Mouse (Mus musculus): Measurements from ENCODE around the gene Myl4. TPM values are rescaled to one million over a fixed set of nuclear protein-coding genes. Genes with fewer than 3 reads are reported as not detected.
"Not testable (repeated sequence)": the region's sequence is repeated elsewhere in the genome, so short reads cannot be mapped to it uniquely, and the experiment has no call there.

Myl4 gene
- polyA plus RNA-seq, 1 experiment from 2014 or later, result 1.1 TPM

- WGBS, result 82% methylated on average over 4 of the region's 4 CpGs
- no peak for DNase-seq (ENCODE audit: low spot score)
- Histone ChIP-seq H3K27ac (replicated peaks) (no peak overlapping the region), H3K36me3 (replicated peaks) (no peaks in the 10 kb centered on the region), H3K4me1 (peaks cover 5% of the 10 kb centered on the region; the same call in 1 of the 2 replicates), H3K4me3 (no peak overlapping the region), H3K27me3 (replicated peaks; ENCODE audit: low read depth, poor library complexity, severe bottlenecking) (no peaks in the 10 kb centered on the region), H3K9me3 (no peaks in the 10 kb centered on the region)
Observed at GRCm38 (mm10) chr11:104558065-104558464, 7.6 kb downstream of the Myl4 start.

GRCm38 (mm10) chr11:104558651-104559403 is 8.4 kb downstream of the Myl4 start:
- H3K36me3 ChIP-seq (replicated peaks), result no peaks in the 10 kb centered on the region
- no peaks in the 10 kb centered on the region for H3K9me3 ChIP-seq
- no peak for DNase-seq (ENCODE audit: low spot score)
- no peaks in the 10 kb centered on the region for H3K27me3 ChIP-seq (replicated peaks; ENCODE audit: low read depth, poor library complexity, severe bottlenecking)
- peaks cover 5% of the 10 kb centered on the region; the same call in 1 of the 2 replicates for H3K4me1 ChIP-seq
- WGBS, result 73% methylated on average over 4 of the region's 4 CpGs
- no peak overlapping the region for H3K4me3 ChIP-seq
- no peak overlapping the region for H3K27ac ChIP-seq (replicated peaks)

DNA sequence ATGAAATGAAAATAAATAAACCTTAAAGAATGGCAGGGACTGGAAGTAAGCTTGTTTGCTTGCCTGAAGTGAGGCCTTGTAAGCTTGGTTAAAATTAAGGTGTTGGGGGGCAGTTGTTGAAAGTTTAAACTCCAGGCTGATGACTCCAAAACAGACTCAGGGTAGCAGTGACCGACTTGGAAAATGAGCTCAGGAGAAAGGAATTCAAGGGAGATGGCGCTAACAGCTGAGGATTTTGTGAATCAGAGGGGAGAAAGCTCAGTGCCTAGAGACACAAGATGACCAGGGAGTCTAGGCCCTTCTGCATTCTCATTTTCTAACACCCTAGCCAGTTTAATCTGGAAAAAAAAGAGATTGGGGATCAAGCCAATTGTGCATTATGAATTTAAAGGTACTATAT is 10.5 kb downstream of the Myl4 start:
- Histone ChIP-seq H3K4me3 (no peak overlapping the region), H3K27ac (replicated peaks) (no peak overlapping the region), H3K36me3 (replicated peaks) (no peaks in the 10 kb centered on the region), H3K9me3 (no peaks in the 10 kb centered on the region), H3K27me3 (replicated peaks; ENCODE audit: low read depth, poor library complexity, severe bottlenecking) (no peaks in the 10 kb centered on the region), H3K4me1 (peaks cover 5% of the 10 kb centered on the region; the same call in 1 of the 2 replicates)
- DNase-seq (ENCODE audit: low spot score), result no peak
- 59% methylated on average over 2 of the region's 2 CpGs for WGBS

- Histone ChIP-seq H3K9me3 (no peaks in the 10 kb centered on the region), H3K4me1 (peaks cover 2% of the 10 kb centered on the region; the same call in 1 of the 2 replicates), H3K27ac (replicated peaks) (no peak overlapping the region), H3K27me3 (replicated peaks; ENCODE audit: low read depth, poor library complexity, severe bottlenecking) (0 out of 2 replicates have a peak, but pooled peaks cover 5% of the 10 kb centered on the region), H3K4me3 (no peak overlapping the region), H3K36me3 (replicated peaks) (no peaks in the 10 kb centered on the region)
- 76% methylated on average over 1 of the region's 1 CpGs for WGBS
- DNase-seq (ENCODE audit: low spot score), result no peak
Observed at GRCm38 (mm10) chr11:104563496-104563895, 13.0 kb downstream of the Myl4 start.

DNA sequence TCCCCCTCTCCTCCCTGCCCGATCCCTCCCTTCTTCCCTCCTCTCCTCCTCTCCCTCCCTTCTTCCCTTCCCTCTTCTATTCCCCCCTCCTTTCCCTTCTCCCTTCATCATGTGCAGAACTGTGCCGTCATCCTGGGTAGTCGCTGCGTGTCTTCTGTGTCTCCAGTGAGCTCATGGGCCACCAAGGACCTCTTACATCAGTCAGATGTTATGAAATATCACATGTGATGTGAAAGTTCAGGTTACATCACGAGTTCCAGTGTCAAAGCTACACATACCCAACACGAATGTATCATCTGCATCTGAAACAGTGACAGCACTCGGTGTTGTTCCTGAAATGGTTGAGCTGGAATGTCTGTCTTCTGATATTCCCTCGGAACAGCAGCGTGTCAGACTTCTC is 14.7 kb downstream of the Myl4 start:
- Histone ChIP-seq H3K27me3 (replicated peaks; ENCODE audit: low read depth, poor library complexity, severe bottlenecking) (peaks cover 5% of the 10 kb centered on the region; the same call in 1 of the 2 replicates), H3K36me3 (replicated peaks) (no peaks in the 10 kb centered on the region), H3K9me3 (0 out of 2 replicates have a peak, but pooled peaks cover 5% of the 10 kb centered on the region), H3K27ac (replicated peaks) (no peak overlapping the region), H3K4me1 (no peaks in the 10 kb centered on the region), H3K4me3 (no peak overlapping the region)
- no peak for DNase-seq (ENCODE audit: low spot score)
- 86% methylated on average over 9 of the region's 9 CpGs for WGBS

DNA sequence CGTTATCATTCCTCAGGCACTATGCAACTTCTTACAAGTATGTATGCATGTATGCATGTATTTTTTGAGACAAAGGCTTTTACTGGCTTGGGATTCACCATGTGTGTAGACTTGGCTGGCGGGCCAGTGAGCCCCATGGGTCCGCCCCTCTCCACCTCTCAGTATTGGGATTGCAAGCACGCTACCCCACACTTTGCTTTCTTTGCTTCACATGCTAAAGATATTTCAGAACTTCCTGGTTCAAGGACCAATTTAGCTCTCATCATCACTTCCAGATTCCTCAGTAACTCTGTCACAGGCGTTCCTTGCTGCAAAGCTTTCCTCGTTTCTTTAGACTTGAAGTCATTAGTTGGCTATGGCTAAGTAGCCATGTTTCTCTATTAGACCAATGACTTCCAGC is 15.6 kb downstream of the Myl4 start:
- no peaks in the 10 kb centered on the region for H3K36me3 ChIP-seq (replicated peaks)
- no peaks in the 10 kb centered on the region for H3K4me1 ChIP-seq
- no peak overlapping the region for H3K4me3 ChIP-seq
- DNase-seq (ENCODE audit: low spot score), result no peak
- H3K9me3 ChIP-seq, result 0 out of 2 replicates have a peak, but pooled peaks cover 5% of the 10 kb centered on the region
- WGBS, result 86% methylated on average over 6 of the region's 6 CpGs
- H3K27me3 ChIP-seq (replicated peaks; ENCODE audit: low read depth, poor library complexity, severe bottlenecking), result peaks cover 11% of the 10 kb centered on the region
- H3K27ac ChIP-seq (replicated peaks), result no peak overlapping the region

DNA sequence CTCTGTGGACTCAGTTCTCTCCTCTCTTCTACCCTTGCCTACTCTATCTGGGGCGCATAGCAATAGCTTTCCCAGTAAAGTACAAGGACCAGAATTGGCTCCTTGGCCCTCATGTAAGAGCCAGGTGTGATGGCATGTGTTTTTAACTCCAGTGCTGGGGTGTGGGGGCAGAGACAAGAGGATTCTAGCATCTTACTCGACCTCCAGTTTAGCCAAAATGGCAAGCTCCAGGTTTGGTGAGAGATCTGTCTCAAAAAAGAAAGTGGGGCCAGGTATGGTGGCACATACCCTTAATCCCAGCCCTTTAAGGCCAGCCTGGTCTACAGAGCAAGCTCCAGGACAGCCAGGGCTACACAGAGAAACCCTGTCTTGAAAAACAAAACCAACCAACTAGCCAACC is 16.3 kb downstream of the Myl4 start:
- no peak overlapping the region for H3K27ac ChIP-seq (replicated peaks)
- 0 out of 2 replicates have a peak, but pooled peaks cover 5% of the 10 kb centered on the region for H3K9me3 ChIP-seq
- 82% methylated on average over 2 of the region's 2 CpGs for WGBS
- H3K4me1 ChIP-seq, result peaks cover 4% of the 10 kb centered on the region
- peaks cover 18% of the 10 kb centered on the region for H3K27me3 ChIP-seq (replicated peaks; ENCODE audit: low read depth, poor library complexity, severe bottlenecking)
- H3K36me3 ChIP-seq (replicated peaks), result no peaks in the 10 kb centered on the region
- no peak overlapping the region for H3K4me3 ChIP-seq
- DNase-seq (ENCODE audit: low spot score), result no peak

- H3K27ac ChIP-seq (replicated peaks), result no peak overlapping the region
- H3K9me3 ChIP-seq, result 0 out of 2 replicates have a peak, but pooled peaks cover 5% of the 10 kb centered on the region
- no peak overlapping the region for H3K4me3 ChIP-seq
- peaks cover 28% of the 10 kb centered on the region for H3K27me3 ChIP-seq (replicated peaks; ENCODE audit: low read depth, poor library complexity, severe bottlenecking)
- peaks cover 8% of the 10 kb centered on the region for H3K4me1 ChIP-seq
- 86% methylated on average over 9 of the region's 9 CpGs for WGBS
- no peak for DNase-seq (ENCODE audit: low spot score)
- no peaks in the 10 kb centered on the region for H3K36me3 ChIP-seq (replicated peaks)
Observed at GRCm38 (mm10) chr11:104567736-104568135, 17.3 kb downstream of the Myl4 start.

DNA sequence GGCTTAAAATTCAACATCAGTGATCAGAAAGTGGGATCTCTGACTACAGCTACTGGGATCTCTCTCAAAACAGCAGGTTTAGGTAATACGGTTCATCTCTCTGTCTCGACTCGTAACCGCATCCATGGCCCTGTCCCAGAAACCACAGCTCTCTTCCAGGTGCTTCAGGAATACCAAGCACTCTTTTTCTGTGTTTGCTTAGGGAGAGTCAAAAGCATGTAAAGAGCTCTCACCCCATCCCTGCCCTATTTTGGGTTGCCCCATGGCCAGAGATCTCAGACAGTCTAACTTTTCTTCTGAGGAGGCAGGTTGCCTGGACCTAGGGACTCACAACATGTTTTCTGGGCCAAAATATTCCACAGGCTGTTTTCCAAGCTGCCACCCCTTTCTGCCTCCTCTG is 17.9 kb downstream of the Myl4 start:
- Histone ChIP-seq H3K4me3 (no peak overlapping the region), H3K36me3 (replicated peaks) (no peaks in the 10 kb centered on the region), H3K9me3 (0 out of 2 replicates have a peak, but pooled peaks cover 5% of the 10 kb centered on the region), H3K4me1 (peaks cover 8% of the 10 kb centered on the region), H3K27me3 (replicated peaks; ENCODE audit: low read depth, poor library complexity, severe bottlenecking) (peaks cover 34% of the 10 kb centered on the region), H3K27ac (replicated peaks) (no peak overlapping the region)
- 91% methylated on average over 4 of the region's 4 CpGs for WGBS
- DNase-seq (ENCODE audit: low spot score), result no peak

- peaks cover 36% of the 10 kb centered on the region for H3K27me3 ChIP-seq (replicated peaks; ENCODE audit: low read depth, poor library complexity, severe bottlenecking)
- H3K36me3 ChIP-seq (replicated peaks); H3K4me3 ChIP-seq; H3K27ac ChIP-seq (replicated peaks); H3K4me1 ChIP-seq; DNase-seq (ENCODE audit: low spot score); H3K9me3 ChIP-seq: not testable (repeated sequence)
- 84% methylated on average over 8 of the region's 8 CpGs for WGBS
Observed at GRCm38 (mm10) chr11:104570515-104570914, 20.1 kb downstream of the Myl4 start.

GRCm38 (mm10) chr11:104571373-104571772 is 20.9 kb downstream of the Myl4 start:
- Histone ChIP-seq H3K4me3 (peak overlapping the region; percentile 55), H3K27me3 (replicated peaks; ENCODE audit: low read depth, poor library complexity, severe bottlenecking) (peaks cover 36% of the 10 kb centered on the region), H3K27ac (replicated peaks) (0 out of 2 replicates have a peak overlapping the region, but pooled peaks have one; percentile 14)
- WGBS, result 2% methylated on average over 28 of the region's 28 CpGs
- H3K4me1 ChIP-seq; H3K9me3 ChIP-seq; H3K36me3 ChIP-seq (replicated peaks): not testable (repeated sequence)
- DNase-seq (ENCODE audit: low spot score), result peak; percentile 53

DNA sequence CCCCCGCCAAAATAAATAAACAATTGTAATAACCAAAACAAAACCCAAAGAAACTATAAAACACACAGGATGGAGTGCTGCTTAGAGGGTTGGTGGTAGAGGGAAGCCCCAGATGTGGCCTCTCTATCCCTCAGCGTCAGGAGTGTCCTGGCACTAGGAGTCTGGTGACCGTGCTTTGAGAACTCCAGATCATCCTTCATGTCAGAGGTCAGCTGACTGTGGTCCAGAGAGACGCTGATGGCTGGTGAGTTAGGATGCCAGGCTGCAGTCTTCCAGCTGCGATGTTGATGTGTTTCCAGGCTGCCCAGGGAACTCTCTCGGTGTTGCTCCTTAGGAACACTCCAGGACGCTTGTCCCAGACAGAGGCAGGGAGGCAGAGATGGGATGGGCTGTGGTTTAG is 21.6 kb downstream of the Myl4 start:
- 56% methylated on average over 7 of the region's 7 CpGs for WGBS

GRCm38 (mm10) chr11:104572566-104572965 is 22.1 kb downstream of the Myl4 start:
- Histone ChIP-seq H3K27ac (replicated peaks) (no peak overlapping the region), H3K4me3 (no peak overlapping the region), H3K4me1 (peaks cover 18% of the 10 kb centered on the region), H3K27me3 (replicated peaks; ENCODE audit: low read depth, poor library complexity, severe bottlenecking) (peaks cover 41% of the 10 kb centered on the region), H3K36me3 (replicated peaks) (no peaks in the 10 kb centered on the region), H3K9me3 (0 out of 2 replicates have a peak, but pooled peaks cover 5% of the 10 kb centered on the region)
- DNase-seq (ENCODE audit: low spot score), result no peak
- WGBS, result 73% methylated on average over 2 of the region's 2 CpGs

More for the DNA sequence above, 21.6 kb downstream of the Myl4 start:
- Histone ChIP-seq H3K27ac (replicated peaks) (no peak overlapping the region), H3K36me3 (replicated peaks) (no peaks in the 10 kb centered on the region), H3K27me3 (replicated peaks; ENCODE audit: low read depth, poor library complexity, severe bottlenecking) (peaks cover 41% of the 10 kb centered on the region), H3K4me3 (no peak overlapping the region), H3K4me1 (peaks cover 13% of the 10 kb centered on the region), H3K9me3 (0 out of 2 replicates have a peak, but pooled peaks cover 5% of the 10 kb centered on the region)
- DNase-seq (ENCODE audit: low spot score), result no peak
